Mouse (Mus musculus): ENCODE measurements at regions not wholly inside any gene's neighbourhood (a gene's known extent, or its start where the extent isn't known, plus 50 kb on each side); places are given as distances from the start of the nearest gene placed in this dataset.

- TF ChIP-seq CTCF (IDR thresholded peaks at IDR 0.05; ENCODE audit: control insufficient read depth, insufficient read depth, low read length) (no peak), POLR2A (IDR thresholded peaks at IDR 0.05; ENCODE audit: borderline replicate concordance, control insufficient read depth, low read depth, low read length) (no peak)
Observed at GRCm38 (mm10) chr6:133934667-133935066, 81.1 kb upstream of the Kap start.

All from bone marrow, adult 2 months (tissue).